ENCODE assay signal across 25 mouse cellular contexts in the genomic region with DNA sequence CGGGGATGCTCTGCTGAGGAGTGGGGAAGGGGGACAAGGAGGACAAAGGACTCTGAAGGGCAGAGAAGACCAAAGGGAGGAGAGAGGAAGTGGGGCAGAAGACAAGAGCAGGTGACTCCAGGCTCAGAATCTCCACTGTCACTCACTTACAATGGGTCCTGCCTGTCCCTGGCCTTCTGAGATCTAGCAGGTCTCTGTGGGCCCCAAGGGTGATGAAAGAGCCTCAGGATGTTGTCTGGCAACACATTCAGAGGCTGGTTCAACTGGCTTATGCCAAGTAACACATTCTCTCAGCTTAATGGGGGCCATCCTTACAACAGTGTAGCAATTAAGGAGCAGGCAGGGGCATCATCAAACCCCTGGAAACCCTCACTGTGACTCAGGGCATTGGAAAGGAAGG.
DNase-seq lines count a peak whose midpoint lies in the region; ATAC-seq and TF ChIP-seq lines count a peak whose summit lies in the region.
"Had no signal": no experiment of that assay in that cellular context is flagged by ENCODE, and none has a peak within 500 bp of the region (broad histone marks: within the 10 kb centered on the region; RNA-seq: fewer than 3 reads in every experiment).

No protein-coding gene starts in this region.

- no peaks in the 10 kb centered on the region for H3K9me3 ChIP-seq in heart, embryonic 12.5 days (replicated peaks)
- no peaks in the 10 kb centered on the region for H3K9me3 ChIP-seq in heart, embryonic 15.5 days (replicated peaks)
- no peaks in the 10 kb centered on the region for H3K9me3 ChIP-seq in limb, embryonic 10.5 days (replicated peaks)
- no peaks in the 10 kb centered on the region for H3K9me3 ChIP-seq in stomach, postnatal 0 days (ENCODE audit: control insufficient read depth, low read length)
- H3K9me3 ChIP-seq: embryonic facial prominence, embryonic 12.5 days; embryonic facial prominence, embryonic 15.5 days; hindbrain, embryonic 10.5 days; hindbrain, embryonic 13.5 days; intestine, embryonic 15.5 days had no signal

- H3K4me2 ChIP-seq in heart, embryonic 12.5 days = peak overlapping the region; percentile 44; the same call in 1 of the 2 replicates
- H3K4me2 ChIP-seq in heart, embryonic 15.5 days = peak overlapping the region; percentile 25; the same call in 1 of the 2 replicates
- no peak overlapping the region for H3K4me2 ChIP-seq in stomach, postnatal 0 days (replicated peaks; ENCODE audit: low read depth)
- H3K4me2 ChIP-seq: embryonic facial prominence, embryonic 12.5 days; embryonic facial prominence, embryonic 15.5 days; hindbrain, embryonic 13.5 days; intestine, embryonic 15.5 days had no signal

- 0% methylated on average over 1 of the region's 1 CpGs for WGBS in heart, embryonic 12.5 days
- 12% methylated on average over 1 of the region's 1 CpGs for WGBS in heart, embryonic 15.5 days
- WGBS in limb, embryonic 10.5 days = 32% methylated on average over 1 of the region's 1 CpGs
- 25% methylated on average over 1 of the region's 1 CpGs for WGBS in stomach, postnatal 0 days

- H3K4me1 ChIP-seq in heart, embryonic 12.5 days (replicated peaks) = peaks cover 42% of the 10 kb centered on the region
- peaks cover 27% of the 10 kb centered on the region for H3K4me1 ChIP-seq in heart, embryonic 15.5 days (replicated peaks)
- H3K4me1 ChIP-seq in limb, embryonic 10.5 days = no peaks in the 10 kb centered on the region
- no peaks in the 10 kb centered on the region for H3K4me1 ChIP-seq in stomach, postnatal 0 days (replicated peaks; ENCODE audit: control insufficient read depth, insufficient read depth)
- H3K4me1 ChIP-seq: embryonic facial prominence, embryonic 12.5 days; embryonic facial prominence, embryonic 15.5 days; hindbrain, embryonic 10.5 days; hindbrain, embryonic 13.5 days had no signal

- DNase-seq in heart, postnatal 25 days (ENCODE audit: low spot score) = no peak
- no peak for DNase-seq in heart, adult 18-20 months
- no peak for DNase-seq in limb, embryonic 10.5 days (ENCODE audit: low spot score)
- no peak for DNase-seq in stomach, postnatal 0 days (ENCODE audit: low spot score)
- DNase-seq: adrenal gland, adult 2 months; adrenal gland, postnatal 14 days; cerebellum, adult 11 months; cerebellum, adult 2 months; cerebellum, adult 9-11 months; cerebellum, postnatal 25 days; forebrain, postnatal 0 days; gastrocnemius, adult 2 months; gastrocnemius, postnatal 14 days; kidney, adult 11 months; kidney, adult 8-10 months had no signal

- no peak for TF ChIP-seq CTCF in stomach, postnatal 0 days (IDR thresholded peaks at IDR 0.05; ENCODE audit: low read depth)

- no peak overlapping the region for H3K9ac ChIP-seq in heart, embryonic 12.5 days
- H3K9ac ChIP-seq in heart, embryonic 15.5 days = no peak overlapping the region
- no peak overlapping the region for H3K9ac ChIP-seq in stomach, postnatal 0 days (ENCODE audit: low read length)
- H3K9ac ChIP-seq: embryonic facial prominence, embryonic 12.5 days; embryonic facial prominence, embryonic 15.5 days; forebrain, postnatal 0 days; hindbrain, embryonic 13.5 days; intestine, embryonic 15.5 days had no signal

- intact Hi-C loops in heart, postnatal 25 days (cut with DNase I) = no loop called here

- H3K36me3 ChIP-seq in heart, embryonic 12.5 days = no peaks in the 10 kb centered on the region
- H3K36me3 ChIP-seq in heart, embryonic 15.5 days = no peaks in the 10 kb centered on the region
- H3K36me3 ChIP-seq in limb, embryonic 10.5 days = no peaks in the 10 kb centered on the region
- no peaks in the 10 kb centered on the region for H3K36me3 ChIP-seq in stomach, postnatal 0 days (ENCODE audit: control insufficient read depth, insufficient read depth, low read length)
- H3K36me3 ChIP-seq: embryonic facial prominence, embryonic 12.5 days; embryonic facial prominence, embryonic 15.5 days; hindbrain, embryonic 10.5 days; hindbrain, embryonic 13.5 days; intestine, embryonic 15.5 days had no signal

- H3K4me3 ChIP-seq in heart, embryonic 12.5 days = no peak overlapping the region
- no peak overlapping the region for H3K4me3 ChIP-seq in heart, embryonic 15.5 days
- H3K4me3 ChIP-seq in limb, embryonic 10.5 days = no peak overlapping the region
- H3K4me3 ChIP-seq in stomach, postnatal 0 days (ENCODE audit: low read depth, low read length) = no peak overlapping the region
- H3K4me3 ChIP-seq: embryonic facial prominence, embryonic 12.5 days; embryonic facial prominence, embryonic 15.5 days; gastrocnemius, adult 2 months; hindbrain, embryonic 10.5 days; hindbrain, embryonic 13.5 days; intestine, embryonic 15.5 days had no signal

- peak; percentile 36; the same call in 1 of the 2 replicates for ATAC-seq in heart, embryonic 12.5 days (ENCODE audit: insufficient number of reproducible peaks, low FRiP score)
- ATAC-seq in heart, embryonic 15.5 days (replicated peaks; ENCODE audit: insufficient number of reproducible peaks, insufficient read depth, low FRiP score, low read depth) = no peak; the same call in 1 of the 2 replicates
- ATAC-seq in stomach, postnatal 0 days (ENCODE audit: low FRiP score, low TSS enrichment) = no peak
- ATAC-seq: CD4-positive, CD25-positive, alpha-beta regulatory T cell, adult 4 months; forebrain, embryonic 14.5 days; forebrain, postnatal 0 days; hindbrain, embryonic 16.5 days; intestine, embryonic 15.5 days had no signal

- no peak for TF ChIP-seq EP300 in stomach, postnatal 0 days (optimal IDR thresholded peaks at IDR 0.05)

- no peaks in the 10 kb centered on the region for H3K27me3 ChIP-seq in heart, embryonic 12.5 days (replicated peaks)
- H3K27me3 ChIP-seq in heart, embryonic 15.5 days = no peaks in the 10 kb centered on the region
- H3K27me3 ChIP-seq in limb, embryonic 10.5 days (ENCODE audit: low read depth, poor library complexity, severe bottlenecking) = no peaks in the 10 kb centered on the region
- H3K27me3 ChIP-seq in stomach, postnatal 0 days (ENCODE audit: control insufficient read depth, insufficient read depth, low read length) = no peaks in the 10 kb centered on the region
- H3K27me3 ChIP-seq: embryonic facial prominence, embryonic 12.5 days; embryonic facial prominence, embryonic 15.5 days; hindbrain, embryonic 13.5 days; intestine, embryonic 15.5 days had no signal

- peak overlapping the region; percentile 78 for H3K27ac ChIP-seq in heart, embryonic 12.5 days (ENCODE audit: poor library complexity, severe bottlenecking)
- peak overlapping the region; percentile 60 for H3K27ac ChIP-seq in heart, embryonic 15.5 days
- peak overlapping the region; percentile 19; the same call in 1 of the 2 replicates for H3K27ac ChIP-seq in limb, embryonic 10.5 days
- H3K27ac ChIP-seq in stomach, postnatal 0 days (replicated peaks) = no peak overlapping the region
- H3K27ac ChIP-seq: embryonic facial prominence, embryonic 12.5 days; embryonic facial prominence, embryonic 15.5 days; gastrocnemius, adult 2 months; hindbrain, embryonic 10.5 days; hindbrain, embryonic 13.5 days; intestine, embryonic 15.5 days had no signal
